Mouse (Mus musculus) hindbrain, embryonic 14.5 days (tissue): ENCODE results near the gene Letmd1. TPM values are rescaled to one million over a fixed set of nuclear protein-coding genes. Genes with fewer than 3 reads are reported as not detected.

Experiments used
- ATAC-seq: fragments of 200-750 bp; cut with Nextera tagmentation; 2 replicates; pipeline ENCODE4 v1.8.0; 2017; ENCODE audit warnings: moderate number of reproducible peaks, mild to moderate bottlenecking, moderate TSS enrichment, moderate library complexity; ENCODE audit not compliant: low FRiP score
- DNase-seq: peaks from one replicate; pipeline ENCODE4 v3.0.0-alpha.2; 2015; ENCODE audit warnings: low spot score
- H3K27ac ChIP-seq: fragments of 300-500 bp; sonication (generic); 2 replicates; pipeline ENCODE4 v1.5.1; 2014; ENCODE audit warnings: mild to moderate bottlenecking, moderate library complexity
- H3K27me3 ChIP-seq: fragments of 300-500 bp; sonication (generic); 2 replicates; pipeline ENCODE4 v1.6.1; 2014; ENCODE audit warnings: mild to moderate bottlenecking, low read length, mixed read lengths; ENCODE audit not compliant: control insufficient read depth, insufficient read depth
- H3K36me3 ChIP-seq: fragments of 300-500 bp; sonication (generic); replicated peaks from 2 replicates; pipeline ENCODE4 v1.6.1; 2014; ENCODE audit not compliant: control insufficient read depth, insufficient read depth
- H3K4me1 ChIP-seq: fragments of 300-500 bp; sonication (generic); replicated peaks from 2 replicates; pipeline ENCODE4 v1.6.1; 2014; ENCODE audit warnings: antibody characterized with exemption, low read length, mixed read lengths; ENCODE audit not compliant: control insufficient read depth, insufficient read depth
- H3K4me2 ChIP-seq: fragments of 300-500 bp; sonication (generic); replicated peaks from 2 replicates; pipeline ENCODE4 v1.6.1; 2014; ENCODE audit warnings: mild to moderate bottlenecking, moderate library complexity
- H3K4me3 ChIP-seq: fragments of 300-500 bp; sonication (generic); replicated peaks from 2 replicates; pipeline ENCODE4 v1.5.1; 2014; ENCODE audit warnings: mild to moderate bottlenecking, low read length
- H3K9ac ChIP-seq: fragments of 300-500 bp; sonication (generic); 2 replicates; pipeline ENCODE4 v1.6.1; 2014
- H3K9me3 ChIP-seq: fragments of 300-500 bp; sonication (generic); 2 replicates; pipeline ENCODE4 v1.6.1; 2016; ENCODE audit warnings: low read length; ENCODE audit not compliant: control insufficient read depth
- WGBS: fragments of 180-500 bp; shearing (Covaris S2); extraction: QIAGEN DNeasy Blood & Tissue Kit; methylation state at CpG from one replicate; pipeline ENCODE4 v1.1.7; 2014; 5-methylcytosine and 5-hydroxymethylcytosine counted together
- polyA plus RNA-seq: library from polyadenylated mRNA; unstranded; fragments of >200 nt; fragmentation: Nextera tagmentation; extraction: Ambion mirVana; gene quantifications from 2 replicates; pipeline ENCODE4 v1.2.1, GENCODE M21; 2014

Gene Letmd1
- polyA plus RNA-seq, 1 experiment from 2014 or later, result 52.1 TPM

GRCm38 (mm10) chr15:100515121-100515520, 46.3 kb downstream of the Letmd1 start:
- Histone ChIP-seq H3K27ac (no peak overlapping the region), H3K27me3 (no peaks in the 10 kb centered on the region), H3K4me3 (no peak overlapping the region), H3K4me1 (no peaks in the 10 kb centered on the region), H3K4me2 (no peak overlapping the region), H3K9me3 (no peaks in the 10 kb centered on the region), H3K9ac (no peak overlapping the region), H3K36me3 (peaks cover 80% of the 10 kb centered on the region)
- WGBS, result 92% methylated on average over 2 of the region's 2 CpGs
- DNase-seq, result no peak
- no peak for ATAC-seq

- H3K4me3 ChIP-seq, result no peak overlapping the region
- H3K9ac ChIP-seq, result no peak overlapping the region
- no peak overlapping the region for H3K27ac ChIP-seq
- H3K4me1 ChIP-seq, result no peaks in the 10 kb centered on the region
- DNase-seq, result no peak
- no peaks in the 10 kb centered on the region for H3K27me3 ChIP-seq
- no peak overlapping the region for H3K4me2 ChIP-seq
- 94% methylated on average over 14 of the region's 14 CpGs for WGBS
- no peak for ATAC-seq
- H3K36me3 ChIP-seq, result peaks cover 64% of the 10 kb centered on the region
- no peaks in the 10 kb centered on the region for H3K9me3 ChIP-seq
Measured at GRCm38 (mm10) chr15:100520306-100520705, 51.5 kb downstream of the Letmd1 start.

GRCm38 (mm10) chr15:100525405-100525804, 56.6 kb downstream of the Letmd1 start:
- DNase-seq (no peak), ATAC-seq (no peak)
- Histone ChIP-seq H3K27ac (no peak overlapping the region), H3K4me1 (no peaks in the 10 kb centered on the region), H3K9me3 (no peaks in the 10 kb centered on the region), H3K27me3 (no peaks in the 10 kb centered on the region), H3K4me2 (no peak overlapping the region), H3K9ac (no peak overlapping the region), H3K4me3 (no peak overlapping the region), H3K36me3 (peaks cover 42% of the 10 kb centered on the region)
- WGBS, result 95% methylated on average over 14 of the region's 14 CpGs

GRCm38 (mm10) chr15:100527900-100528299, 59.1 kb downstream of the Letmd1 start:
- WGBS, result 88% methylated on average over 5 of the region's 5 CpGs
- Histone ChIP-seq H3K9ac (no peak overlapping the region), H3K36me3 (peaks cover 29% of the 10 kb centered on the region), H3K4me2 (no peak overlapping the region), H3K4me3 (no peak overlapping the region), H3K4me1 (no peaks in the 10 kb centered on the region), H3K27ac (no peak overlapping the region), H3K27me3 (no peaks in the 10 kb centered on the region), H3K9me3 (no peaks in the 10 kb centered on the region)
- ATAC-seq, result no peak
- DNase-seq, result no peak

Other genes starting within 250 kb of the Letmd1 start
- 12.2 and 13.2 TPM in 2 replicates for gene Atf1, start 241.2 kb upstream of the Letmd1 start, polyA plus RNA-seq
- gene Tmprss12, start 188.2 kb upstream of the Letmd1 start, polyA plus RNA-seq, result not detected in 2 replicates
- gene Mettl7a1, start 164.9 kb upstream of the Letmd1 start, polyA plus RNA-seq, result 2.1 and 3.1 TPM in 2 replicates
- not detected in 2 replicates for gene Mettl7a3, start 134.1 kb upstream of the Letmd1 start, polyA plus RNA-seq
- 0.27 TPM in 1 of 2 replicates, not detected in the other for gene Methig1, start 115.9 kb upstream of the Letmd1 start, polyA plus RNA-seq
- gene Mettl7a2, start 115.8 kb upstream of the Letmd1 start, polyA plus RNA-seq, result not detected in 2 replicates
- gene Higd1c, start 104.5 kb upstream of the Letmd1 start, polyA plus RNA-seq, result not detected in 2 replicates
- gene Gm5475, start 46.9 kb upstream of the Letmd1 start, polyA plus RNA-seq, result 0.13 and 0.15 TPM in 2 replicates
- 18.5 and 18.6 TPM in 2 replicates for gene Slc11a2, start 44.0 kb upstream of the Letmd1 start, polyA plus RNA-seq
- gene Csrnp2, start 26.5 kb downstream of the Letmd1 start, polyA plus RNA-seq, result 43.1 and 46.1 TPM in 2 replicates
- gene Tfcp2, start 83.0 kb downstream of the Letmd1 start, polyA plus RNA-seq, result 28.7 and 33.3 TPM in 2 replicates
- 41.7 and 43.3 TPM in 2 replicates for gene Pou6f1, start 131.0 kb downstream of the Letmd1 start, polyA plus RNA-seq
- 140 and 142 TPM in 2 replicates for gene Dazap2, start 146.3 kb downstream of the Letmd1 start, polyA plus RNA-seq
- gene Smagp, start 167.9 kb downstream of the Letmd1 start, polyA plus RNA-seq, result 3.0 and 5.0 TPM in 2 replicates
- gene Bin2, start 200.5 kb downstream of the Letmd1 start, polyA plus RNA-seq, result 1.1 and 2.2 TPM in 2 replicates
- gene Cela1, start 218.9 kb downstream of the Letmd1 start, polyA plus RNA-seq, result 1.0 and 1.4 TPM in 2 replicates